Mouse (Mus musculus): Measurements from ENCODE around the gene Med18. TPM values are rescaled to one million over a fixed set of nuclear protein-coding genes. Genes with fewer than 3 reads are reported as not detected.
A peak's percentile ranks its signal among the peaks of the same experiment; 100 is the strongest.
"Not testable (repeated sequence)": the region's sequence is repeated elsewhere in the genome, so short reads cannot be mapped to it uniquely, and the experiment has no call there.

Gene Med18
- polyA plus RNA-seq, 3 experiments from 2014 or later: 24.0 to 27.5 (median 27.4) TPM

GRCm38 (mm10) chr4:132482104-132482503 is 18.4 kb upstream of the Med18 start:
- ATAC-seq: not testable (repeated sequence)

GRCm38 (mm10) chr4:132477833-132478232 is 14.1 kb upstream of the Med18 start:
- ATAC-seq: no peak

GRCm38 (mm10) chr4:132475895-132476878 is 12.5 kb upstream of the Med18 start:
- ATAC-seq: no peak

- ATAC-seq: no peak
Measured at GRCm38 (mm10) chr4:132474631-132475030, 10.9 kb upstream of the Med18 start.

GRCm38 (mm10) chr4:132473411-132473810 is 9.7 kb upstream of the Med18 start:
- ATAC-seq: no peak

GRCm38 (mm10) chr4:132469873-132470272 is 6.2 kb upstream of the Med18 start:
- ATAC-seq: no peak

- ATAC-seq: peak; percentile 15
Measured at GRCm38 (mm10) chr4:132464255-132464613, 513 bp upstream of the Med18 start.

GRCm38 (mm10) chr4:132462836-132463235 is 885 bp downstream of the Med18 start:
- no peak for ATAC-seq

- ATAC-seq: no peak
Measured at GRCm38 (mm10) chr4:132460225-132460624, 3.5 kb downstream of the Med18 start.

- no peak for ATAC-seq
Measured at GRCm38 (mm10) chr4:132455561-132455960, 8.2 kb downstream of the Med18 start.

- no peak for ATAC-seq
Measured at GRCm38 (mm10) chr4:132455146-132455545, 8.6 kb downstream of the Med18 start.

GRCm38 (mm10) chr4:132454216-132454615 is 9.5 kb downstream of the Med18 start:
- no peak for ATAC-seq

- ATAC-seq: no peak
Measured at GRCm38 (mm10) chr4:132449778-132450177, 13.9 kb downstream of the Med18 start.

- ATAC-seq: no peak
Measured at GRCm38 (mm10) chr4:132446105-132446504, 17.6 kb downstream of the Med18 start.

- ATAC-seq: no peak
Measured at GRCm38 (mm10) chr4:132444516-132444915, 19.2 kb downstream of the Med18 start.

GRCm38 (mm10) chr4:132437857-132438256 is 25.9 kb downstream of the Med18 start:
- ATAC-seq: no peak

GRCm38 (mm10) chr4:132432717-132433372 is 30.9 kb downstream of the Med18 start:
- ATAC-seq: no peak

GRCm38 (mm10) chr4:132428022-132428542 is 35.6 kb downstream of the Med18 start:
- ATAC-seq: no peak

- no peak for ATAC-seq
Measured at GRCm38 (mm10) chr4:132427493-132427892, 36.2 kb downstream of the Med18 start.

- no peak for ATAC-seq
Measured at GRCm38 (mm10) chr4:132426021-132426420, 37.7 kb downstream of the Med18 start.

GRCm38 (mm10) chr4:132424765-132425164 is 39.0 kb downstream of the Med18 start:
- ATAC-seq: no peak

- ATAC-seq: peak; percentile 58
Measured at GRCm38 (mm10) chr4:132421923-132422782, 41.6 kb downstream of the Med18 start, which contains the start of gene Phactr4. TSS of gene Phactr4 (minus strand) at chr4:132422489.

Data from inflammation-experienced regulatory T-cells, adult 6 months (primary cell).